Mouse (Mus musculus) splenic B cell, adult 2 months (primary cell): ENCODE data around the gene Slc22a7.

ENCODE experiments used
- DNase-seq: peaks from one replicate; pipeline ENCODE4 v3.0.0-alpha.2; 2011; ENCODE audit warnings: low read depth, low spot score
- H3K27me3 ChIP-seq: 2 replicates; pipeline ENCODE4 v1.6.1; 2012; ENCODE audit warnings: mild to moderate bottlenecking, low read length, moderate library complexity, mixed read lengths; ENCODE audit not compliant: control insufficient read depth, poor library complexity, insufficient read depth, severe bottlenecking
- H3K36me3 ChIP-seq: 2 replicates; pipeline ENCODE4 v1.6.1; 2012; ENCODE audit warnings: mild to moderate bottlenecking, low read length, moderate library complexity, mixed read lengths; ENCODE audit not compliant: control insufficient read depth, poor library complexity, insufficient read depth, severe bottlenecking

The Slc22a7 gene

GRCm38 (mm10) chr17:46454539-46454938 lies 16.3 kb upstream of the Slc22a7 start:
- no peaks in the 10 kb centered on the region for H3K36me3 ChIP-seq

GRCm38 (mm10) chr17:46453970-46454411 lies 15.7 kb upstream of the Slc22a7 start:
- peak; percentile 18 for DNase-seq
- Histone ChIP-seq H3K27me3 (peaks cover 4% of the 10 kb centered on the region), H3K36me3 (no peaks in the 10 kb centered on the region)

More at GRCm38 (mm10) chr17:46454539-46454938, 16.3 kb upstream of the Slc22a7 start:
- H3K27me3 ChIP-seq, result peaks cover 4% of the 10 kb centered on the region
- DNase-seq, result no peak

DNA sequence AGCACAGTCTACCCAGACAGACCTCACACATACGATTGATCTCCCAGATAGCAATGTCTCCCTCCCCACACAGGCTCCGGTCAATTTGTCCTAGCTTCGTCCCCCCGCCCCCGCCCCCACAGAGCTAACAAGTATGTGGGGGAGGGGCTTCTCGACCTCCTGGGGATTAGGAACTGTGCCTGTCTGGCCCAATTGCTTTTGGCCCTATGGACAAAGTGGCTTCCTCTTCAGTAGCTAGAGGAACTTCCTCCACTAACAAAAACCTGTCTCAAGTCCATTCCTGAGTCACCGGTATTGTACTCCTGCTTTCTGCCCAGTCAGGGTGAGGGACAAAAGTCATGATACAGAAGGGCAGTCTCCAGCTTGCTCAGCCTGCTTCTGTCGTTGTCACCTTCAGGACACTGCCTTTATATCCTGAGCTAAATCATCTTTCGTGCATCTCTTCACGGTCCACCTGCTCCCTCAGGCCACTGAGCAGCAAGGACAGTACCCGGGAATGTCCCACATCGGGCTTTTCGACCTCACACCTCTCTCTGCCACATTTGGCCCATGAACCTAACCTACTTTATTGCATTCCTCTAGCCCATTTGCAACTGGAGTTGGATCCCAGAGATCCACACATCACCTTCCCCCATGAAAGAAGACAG lies 15.2 kb upstream of the Slc22a7 start:
- no peak for DNase-seq
- H3K27me3 ChIP-seq, result peaks cover 4% of the 10 kb centered on the region
- no peaks in the 10 kb centered on the region for H3K36me3 ChIP-seq

DNA sequence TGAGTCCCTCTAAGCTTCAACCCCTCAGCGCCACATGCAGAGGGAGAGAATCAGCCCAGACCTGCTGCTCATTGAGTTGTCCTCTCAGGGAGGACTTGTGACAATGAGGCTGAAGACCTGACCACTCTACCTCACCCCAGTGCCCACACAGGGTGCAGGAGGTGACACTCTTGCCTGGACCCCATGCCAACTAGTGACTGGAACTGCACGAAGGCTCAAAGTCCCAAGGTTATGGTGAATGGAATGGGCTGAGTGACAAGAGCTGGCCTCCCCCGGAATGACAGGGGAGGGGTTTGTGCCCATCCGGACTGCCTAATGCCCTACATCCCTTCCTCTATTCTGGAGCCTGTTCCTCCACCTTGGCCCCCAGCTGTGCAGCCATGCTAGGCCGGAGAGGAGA lies 14.4 kb upstream of the Slc22a7 start:
- Histone ChIP-seq H3K27me3 (peaks cover 4% of the 10 kb centered on the region), H3K36me3 (no peaks in the 10 kb centered on the region)
- no peak for DNase-seq

GRCm38 (mm10) chr17:46446264-46446663 lies 8.0 kb upstream of the Slc22a7 start:
- DNase-seq, result no peak
- H3K27me3 ChIP-seq, result peaks cover 5% of the 10 kb centered on the region; the same call in 1 of the 2 replicates
- H3K36me3 ChIP-seq, result no peaks in the 10 kb centered on the region

DNA sequence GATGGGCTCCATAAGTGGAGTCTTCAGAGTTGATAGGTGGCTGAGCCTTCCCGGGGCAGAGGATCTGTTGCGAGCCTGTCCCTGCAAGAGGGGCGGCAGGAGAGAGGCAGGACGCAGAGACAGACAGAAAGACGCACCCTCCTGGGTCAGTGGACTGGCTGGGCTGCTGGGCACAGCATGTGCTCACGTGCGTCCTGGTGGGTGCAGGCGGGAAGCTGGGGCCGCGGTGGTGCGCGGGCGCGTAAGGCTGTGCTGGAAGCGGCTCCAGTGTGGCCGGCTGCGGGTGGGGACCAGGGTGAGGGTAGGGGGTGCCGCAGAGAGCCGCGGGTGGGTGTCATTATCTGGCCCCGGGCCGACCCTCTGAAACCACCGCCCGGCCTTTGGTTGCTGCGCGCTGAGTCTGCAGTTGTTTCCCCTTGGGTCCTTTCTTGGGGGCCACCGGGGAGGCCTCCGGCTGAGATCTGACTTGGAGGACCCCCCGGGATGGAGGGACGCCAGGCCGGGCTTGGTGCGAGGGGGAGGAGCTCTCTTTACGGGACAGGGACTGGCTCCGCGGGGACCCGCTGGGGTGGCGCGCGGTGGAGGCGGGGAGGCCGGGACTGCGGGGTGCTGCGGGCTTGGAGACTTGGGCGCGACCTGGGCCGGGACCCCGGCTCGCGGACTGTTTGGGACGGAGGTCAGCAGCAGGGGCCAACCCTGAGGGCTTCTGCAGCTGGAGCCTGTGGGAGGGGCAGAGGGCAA lies 6.8 kb upstream of the Slc22a7 start:
- no peak for DNase-seq
- Histone ChIP-seq H3K36me3 (no peaks in the 10 kb centered on the region), H3K27me3 (peaks cover 5% of the 10 kb centered on the region; the same call in 1 of the 2 replicates)

- no peaks in the 10 kb centered on the region for H3K36me3 ChIP-seq
Observed at GRCm38 (mm10) chr17:46439176-46439575, 919 bp upstream of the Slc22a7 start.

DNA sequence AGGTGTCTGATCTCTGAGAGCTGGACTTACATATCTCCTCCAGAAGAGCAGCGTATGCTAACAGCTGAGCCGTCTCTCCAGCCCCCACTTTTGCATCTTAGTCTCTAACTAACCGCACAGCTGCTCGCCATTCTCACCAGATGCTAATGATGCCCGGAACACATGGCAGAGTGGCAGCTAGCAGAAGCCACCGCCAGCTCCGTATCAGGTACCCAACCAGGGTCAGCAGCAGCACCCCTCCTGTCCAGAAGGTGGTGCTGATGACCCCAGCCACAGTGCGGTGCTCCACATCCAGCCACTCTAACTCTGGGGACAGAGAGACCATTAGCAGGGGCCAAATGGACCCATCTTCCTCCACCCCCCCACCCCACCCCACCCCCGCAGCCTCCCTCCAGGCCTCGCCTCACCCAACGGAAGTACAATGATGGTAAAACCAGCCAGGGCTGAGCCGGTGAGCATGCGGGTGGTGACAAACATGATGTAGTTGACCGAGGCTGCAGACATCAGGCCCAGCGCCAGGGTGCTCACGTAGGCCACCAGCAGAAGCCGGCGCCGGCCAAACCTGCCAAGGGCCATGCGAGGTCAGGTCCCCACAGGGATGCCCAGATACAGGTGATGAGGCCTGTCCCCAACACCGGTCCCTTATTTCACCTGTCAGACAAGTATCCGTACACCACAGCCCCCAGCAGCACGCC lies 1.4 kb downstream of the Slc22a7 start:
- H3K36me3 ChIP-seq, result no peaks in the 10 kb centered on the region
- DNase-seq, result peak; percentile 53
- H3K27me3 ChIP-seq, result no peaks in the 10 kb centered on the region

More at GRCm38 (mm10) chr17:46439176-46439575, 919 bp upstream of the Slc22a7 start:
- no peak for DNase-seq
- peaks cover 3% of the 10 kb centered on the region; the same call in 1 of the 2 replicates for H3K27me3 ChIP-seq

DNA sequence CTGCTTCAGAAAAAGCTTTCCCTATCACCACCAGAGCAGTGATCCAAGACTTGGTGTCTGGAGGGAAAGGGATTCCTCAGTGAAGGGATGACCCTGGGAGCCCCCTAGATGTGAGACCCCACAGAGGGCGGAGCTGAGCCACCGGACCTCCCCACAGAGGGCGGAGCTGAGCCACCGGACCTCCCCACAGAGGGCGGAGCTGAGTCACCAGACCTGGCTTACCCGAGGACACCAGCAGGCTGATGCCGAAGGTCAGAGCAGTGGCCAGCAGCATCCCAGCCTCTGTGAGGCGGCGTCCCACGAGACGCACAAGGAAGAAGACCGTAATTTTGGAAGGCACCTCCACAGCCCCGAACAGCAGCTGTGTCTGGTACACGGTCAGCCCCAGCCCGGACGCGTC lies 4.6 kb downstream of the Slc22a7 start:
- Histone ChIP-seq H3K27me3 (no peaks in the 10 kb centered on the region; the same call in 1 of the 2 replicates), H3K36me3 (no peaks in the 10 kb centered on the region)
- DNase-seq, result no peak

GRCm38 (mm10) chr17:46428761-46429414 lies 9.4 kb downstream of the Slc22a7 start, which contains the start of gene Crip3:
Crip3 (plus strand) TSS chr17:46428926.
- no peaks in the 10 kb centered on the region; the same call in 1 of the 2 replicates for H3K27me3 ChIP-seq
- H3K36me3 ChIP-seq, result no peaks in the 10 kb centered on the region
- DNase-seq, result no peak

DNA sequence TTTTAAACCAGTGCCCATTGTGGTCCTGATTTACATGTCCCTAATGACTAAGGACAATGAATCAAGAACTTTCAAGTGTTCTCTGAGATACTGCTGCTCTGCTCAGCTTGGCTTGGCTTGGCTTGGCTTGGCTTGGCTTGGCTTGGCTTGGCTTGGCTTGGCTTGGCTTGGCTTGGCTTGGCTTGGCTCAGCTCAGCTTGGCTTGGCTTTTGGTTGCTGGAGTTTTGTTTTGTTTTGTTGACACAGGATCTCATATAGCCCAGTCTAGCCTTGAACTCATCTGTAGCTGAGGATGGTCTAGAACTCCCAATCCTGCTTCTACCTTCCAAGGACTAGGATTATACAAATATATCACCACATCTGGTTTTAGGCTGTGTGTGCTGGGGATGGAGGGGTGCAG lies 11.8 kb downstream of the Slc22a7 start:
- no peaks in the 10 kb centered on the region; the same call in 1 of the 2 replicates for H3K27me3 ChIP-seq
- H3K36me3 ChIP-seq, result no peaks in the 10 kb centered on the region
- no peak for DNase-seq

DNA sequence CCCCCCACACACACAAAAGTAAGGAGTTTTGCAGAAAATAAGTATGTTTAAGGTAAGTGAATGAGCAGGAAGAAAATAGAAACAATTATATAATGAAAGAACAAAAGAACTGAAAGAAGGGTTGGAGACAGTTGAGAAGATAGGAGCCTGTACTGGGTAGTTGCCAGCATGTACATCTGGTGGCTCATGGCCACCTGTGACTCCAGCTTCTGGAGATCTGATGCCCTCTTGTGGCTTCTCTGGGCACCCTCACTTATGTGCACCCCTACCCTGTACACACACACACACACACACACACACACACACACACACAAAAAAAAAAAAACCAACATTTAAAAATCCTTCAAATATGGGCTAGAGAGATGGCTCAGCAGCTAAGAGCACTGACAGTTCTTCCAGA lies 18.5 kb downstream of the Slc22a7 start:
- Histone ChIP-seq H3K27me3 (no peaks in the 10 kb centered on the region), H3K36me3 (peaks cover 3% of the 10 kb centered on the region; the same call in 1 of the 2 replicates)
- DNase-seq, result peak; percentile 33

GRCm38 (mm10) chr17:46418628-46419027 lies 19.6 kb downstream of the Slc22a7 start:
- Histone ChIP-seq H3K27me3 (no peaks in the 10 kb centered on the region), H3K36me3 (peaks cover 5% of the 10 kb centered on the region; the same call in 1 of the 2 replicates)
- DNase-seq, result no peak

DNA sequence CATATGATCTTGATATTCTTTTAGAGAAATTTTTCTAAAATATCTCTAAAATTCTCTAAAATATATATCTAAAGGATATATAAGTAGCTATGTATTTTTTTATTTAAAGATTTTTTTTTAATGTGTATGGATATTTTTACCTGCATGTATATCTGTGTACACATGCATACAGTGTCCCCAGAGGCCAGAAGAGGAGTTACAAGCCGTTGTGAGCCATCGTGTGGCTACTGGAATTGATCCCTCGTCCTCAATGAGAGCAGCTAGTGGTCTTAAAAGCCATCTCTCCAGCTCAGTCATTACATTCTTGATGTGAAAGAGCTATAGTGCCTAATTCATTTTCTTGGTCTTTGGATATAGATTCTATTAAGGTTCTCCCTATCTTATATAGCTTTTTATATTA lies 29.8 kb downstream of the Slc22a7 start:
- DNase-seq, result peak; percentile 55
- Histone ChIP-seq H3K27me3 (no peaks in the 10 kb centered on the region), H3K36me3 (peaks cover 43% of the 10 kb centered on the region)
